Mouse (Mus musculus): Measurements from ENCODE around the gene 4930558C23Rik. TPM values are rescaled to one million over a fixed set of nuclear protein-coding genes. Genes with fewer than 3 reads are reported as not detected.
A peak's percentile ranks its signal among the peaks of the same experiment; 100 is the strongest.
"Not testable (repeated sequence)": the region's sequence is repeated elsewhere in the genome, so short reads cannot be mapped to it uniquely, and the experiment has no call there.

Gene 4930558C23Rik
- total and polyA plus RNA-seq, 3 experiments, result not detected

DNA sequence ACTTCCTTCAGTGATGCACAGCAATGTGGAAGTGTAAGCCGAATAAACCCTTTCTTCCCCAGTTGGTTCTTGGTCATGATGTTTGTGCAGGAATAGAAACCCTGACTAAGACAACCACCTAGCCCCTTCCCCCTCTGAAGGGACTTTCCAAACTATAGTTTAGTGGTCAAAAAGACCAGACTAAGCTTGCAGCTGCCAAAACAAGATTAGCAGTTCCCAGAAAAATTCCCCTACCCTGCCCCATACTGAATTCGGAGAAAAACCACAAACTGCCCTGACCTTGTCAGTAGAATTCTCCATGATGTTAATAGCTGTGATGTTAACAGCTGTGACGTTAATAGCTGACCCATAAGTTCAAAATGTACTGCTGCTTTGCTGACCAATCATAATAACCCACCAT lies 42.4 kb downstream of the 4930558C23Rik start:
- peak overlapping the region; percentile 69 for H3K27ac ChIP-seq (ENCODE audit: insufficient read depth, low read depth)
- H3K9ac ChIP-seq (ENCODE audit: insufficient read depth, low read depth); H3K4me2 ChIP-seq (ENCODE audit: insufficient read depth, low read depth, poor library complexity, severe bottlenecking); H3K36me3 ChIP-seq (replicated peaks in 1 of 2; ENCODE audit: control insufficient read depth in 1 of 2, insufficient read depth in 1 of 2, low read length in 1 of 2); dilution Hi-C loops (cut with MboI; ENCODE audit: extremely low pct_ligation_motif_present, extremely low pct_unique_long_range_greater_than_20kb, low sequenced_read_pairs); in situ Hi-C loops (cut with MboI; ENCODE audit: low pct_ligation_motif_present, low pct_unique_long_range_greater_than_20kb, low sequenced_read_pairs); H3K9me3 ChIP-seq (replicated peaks; ENCODE audit: low read length); H3K27me3 ChIP-seq (replicated peaks); H3K4me3 ChIP-seq (replicated peaks in 1 of 3; ENCODE audit: low read depth in 2 of 3, low read length in 2 of 3, poor library complexity in 1 of 3); H3K79me2 ChIP-seq (replicated peaks; ENCODE audit: control insufficient read depth, extremely low read depth, insufficient read depth, poor library complexity, severe bottlenecking): not testable (repeated sequence)
- H3K4me1 ChIP-seq (ENCODE audit: control insufficient read depth in 1 of 2, insufficient read depth in 2 of 2), result peaks cover 3 to 14% of the 10 kb centered on the region in 2 experiments; a peak in 2 of 4 replicates
- DNase-seq (ENCODE audit: extremely low read depth), result peak; percentile 67
- peak; percentile 44; the same call in 1 of the 2 replicates for TF ChIP-seq MAFK (IDR thresholded peaks at IDR 0.05; ENCODE audit: insufficient replicate concordance, low read length)
- TF ChIP-seq IRF4 (IDR thresholded peaks at IDR 0.05; ENCODE audit: low read depth, low read length), result 0 out of 2 replicates have a peak, but pooled peaks have one; percentile 11
- TF ChIP-seq TCF12 (IDR thresholded peaks at IDR 0.05; ENCODE audit: low read depth, low read length), result peak; percentile 55
- TF ChIP-seq ETS1 (conservative IDR thresholded peaks at IDR 0.05; ENCODE audit: low read depth, low read length), result peak; percentile 49; the same call in 1 of the 2 replicates
- 0 out of 2 replicates have a peak, but pooled peaks have one; percentile 40 for TF ChIP-seq BHLHE40 (IDR thresholded peaks at IDR 0.05; ENCODE audit: low read depth, low read length)
- peak; percentile 55; the same call in 1 of the 2 replicates for TF ChIP-seq MEF2A (IDR thresholded peaks at IDR 0.05; ENCODE audit: borderline replicate concordance, low read depth, low read length)
- TF ChIP-seq CHD2 (IDR thresholded peaks at IDR 0.05; ENCODE audit: low read length), result peak; percentile 47; the same call in 1 of the 2 replicates
- TF ChIP-seq EP300 (IDR thresholded peaks at IDR 0.05; ENCODE audit: low read length), result peak; percentile 69

- Histone ChIP-seq H3K9ac (ENCODE audit: insufficient read depth, low read depth) (no peak overlapping the region), H3K36me3 (replicated peaks in 1 of 2; ENCODE audit: control insufficient read depth in 1 of 2, insufficient read depth in 1 of 2, low read length in 1 of 2) (peaks cover 11 to 15% of the 10 kb centered on the region in 2 experiments), H3K27ac (ENCODE audit: insufficient read depth, low read depth) (no peak overlapping the region), H3K9me3 (replicated peaks; ENCODE audit: low read length) (peaks cover 3% of the 10 kb centered on the region), H3K4me1 (ENCODE audit: control insufficient read depth in 1 of 2, insufficient read depth in 2 of 2) (peaks cover 3 to 18% of the 10 kb centered on the region in 2 experiments; a peak in 2 of 4 replicates), H3K27me3 (replicated peaks) (no peaks in the 10 kb centered on the region), H3K4me3 (replicated peaks in 1 of 3; ENCODE audit: low read depth in 2 of 3, low read length in 2 of 3, poor library complexity in 1 of 3) (no peak overlapping the region), H3K79me2 (replicated peaks; ENCODE audit: control insufficient read depth, extremely low read depth, insufficient read depth, poor library complexity, severe bottlenecking) (peaks cover 11% of the 10 kb centered on the region), H3K4me2 (ENCODE audit: insufficient read depth, low read depth, poor library complexity, severe bottlenecking) (no peak overlapping the region)
- dilution Hi-C loops (cut with MboI; ENCODE audit: extremely low pct_ligation_motif_present, extremely low pct_unique_long_range_greater_than_20kb, low sequenced_read_pairs), result no loop called here
- in situ Hi-C loops (cut with MboI; ENCODE audit: low pct_ligation_motif_present, low pct_unique_long_range_greater_than_20kb, low sequenced_read_pairs), result no loop called here
- TF ChIP-seq MAFK (IDR thresholded peaks at IDR 0.05; ENCODE audit: insufficient replicate concordance, low read length) (no peak), ZNF384 (IDR thresholded peaks at IDR 0.05; ENCODE audit: low read depth, low read length) (no peak), TBP (conservative IDR thresholded peaks at IDR 0.05; ENCODE audit: low read depth, low read length) (no peak), HCFC1 (IDR thresholded peaks at IDR 0.05; ENCODE audit: low read depth, low read length) (no peak), EP300 (IDR thresholded peaks at IDR 0.05; ENCODE audit: low read length) (no peak), MXI1 (IDR thresholded peaks at IDR 0.05; ENCODE audit: low read depth, low read length) (no peak), SIN3A (IDR thresholded peaks at IDR 0.05; ENCODE audit: low read length) (no peak), MEF2A (IDR thresholded peaks at IDR 0.05; ENCODE audit: borderline replicate concordance, low read depth, low read length) (no peak), RCOR1 (conservative IDR thresholded peaks at IDR 0.05; ENCODE audit: low read depth, low read length) (no peak), ETS1 (conservative IDR thresholded peaks at IDR 0.05; ENCODE audit: low read depth, low read length) (no peak), CHD1 (IDR thresholded peaks at IDR 0.05; ENCODE audit: low read depth, low read length) (no peak), E2F4 (IDR thresholded peaks at IDR 0.05; ENCODE audit: insufficient replicate concordance, low read depth, low read length) (no peak), SMC3 (IDR thresholded peaks at IDR 0.05; ENCODE audit: low read depth, low read length) (no peak), NRF1 (IDR thresholded peaks at IDR 0.05; ENCODE audit: low read depth, low read length) (no peak), ELF1 (IDR thresholded peaks at IDR 0.05; ENCODE audit: low read depth, low read length) (no peak)
- DNase-seq (ENCODE audit: extremely low read depth), result no peak
Measured at GRCm38 (mm10) chr3:95357746-95358145, 44.9 kb downstream of the 4930558C23Rik start.
